Mouse (Mus musculus): ENCODE measurements around the gene Naa50. TPM values are rescaled to one million over a fixed set of nuclear protein-coding genes. Genes with fewer than 3 reads are reported as not detected.

Naa50 gene
- 66.0 and 77.7 TPM in 2 replicates for total RNA-seq (2015)
- 49.4 and 59.2 TPM in 2 replicates for total RNA-seq (2017)

DNA sequence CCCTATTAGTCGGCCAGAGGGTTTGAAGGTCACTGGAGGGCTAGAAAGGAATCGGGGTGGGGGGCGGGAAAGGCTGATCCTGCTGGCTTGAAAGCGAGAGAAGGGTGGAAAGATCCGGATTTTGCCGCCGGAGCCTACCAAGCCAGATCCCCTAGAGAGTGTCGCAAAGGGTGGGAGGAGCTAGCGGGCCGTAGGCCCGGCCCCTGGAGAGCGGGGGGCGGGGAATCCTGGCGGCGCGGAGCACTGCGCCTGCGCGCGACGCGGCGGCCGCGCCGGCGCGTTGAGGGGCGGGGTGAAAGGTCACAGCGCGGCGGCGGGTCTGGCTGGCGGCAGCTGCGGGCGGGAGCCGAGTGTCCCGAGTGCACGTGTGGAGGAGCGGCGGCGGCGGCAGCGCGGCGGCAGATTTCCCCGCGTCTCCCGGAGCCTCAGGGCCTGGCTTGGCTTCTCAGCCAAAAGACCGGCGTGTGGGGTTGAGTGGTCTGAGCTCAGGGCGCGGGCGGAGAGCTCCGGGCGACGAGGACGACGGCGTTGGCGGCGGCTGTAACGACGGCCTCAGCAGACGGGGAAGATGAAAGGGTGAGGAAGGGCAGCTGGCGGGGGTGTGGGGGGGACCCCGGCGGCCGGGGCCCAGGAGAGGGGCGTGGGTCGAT lies at the start of gene Naa50, which contains the start of gene Atp6v1a:
Gene Naa50, plus strand, starts transcription at position 295 of the 650 bp plus-strand sequence.
Gene Atp6v1a, minus strand, starts transcription at position 170 of the 650 bp plus-strand sequence.
- ATAC-seq (ENCODE audit: poor library complexity, severe bottlenecking), result peak; percentile 54

DNA sequence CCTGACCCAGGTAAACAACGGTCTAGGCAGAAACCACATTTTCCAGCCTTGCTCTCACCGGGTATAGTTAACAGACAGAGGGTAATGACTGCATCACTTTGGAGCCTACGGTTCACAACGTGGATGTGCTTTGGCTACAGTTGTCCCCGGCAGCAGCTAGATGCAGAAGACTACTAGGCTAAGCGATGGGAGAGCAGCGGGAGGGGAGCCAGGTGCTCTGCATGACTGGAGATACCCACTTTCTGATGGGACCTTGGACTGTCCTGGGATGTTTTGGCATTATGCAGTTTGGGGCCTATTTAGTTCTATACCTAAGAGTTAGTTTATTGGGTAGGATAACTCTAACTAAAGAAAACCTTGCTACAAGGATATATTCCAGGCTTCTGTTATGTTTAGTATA lies 40.3 kb upstream of the Naa50 start:
- no peak for ATAC-seq (ENCODE audit: poor library complexity, severe bottlenecking)

DNA sequence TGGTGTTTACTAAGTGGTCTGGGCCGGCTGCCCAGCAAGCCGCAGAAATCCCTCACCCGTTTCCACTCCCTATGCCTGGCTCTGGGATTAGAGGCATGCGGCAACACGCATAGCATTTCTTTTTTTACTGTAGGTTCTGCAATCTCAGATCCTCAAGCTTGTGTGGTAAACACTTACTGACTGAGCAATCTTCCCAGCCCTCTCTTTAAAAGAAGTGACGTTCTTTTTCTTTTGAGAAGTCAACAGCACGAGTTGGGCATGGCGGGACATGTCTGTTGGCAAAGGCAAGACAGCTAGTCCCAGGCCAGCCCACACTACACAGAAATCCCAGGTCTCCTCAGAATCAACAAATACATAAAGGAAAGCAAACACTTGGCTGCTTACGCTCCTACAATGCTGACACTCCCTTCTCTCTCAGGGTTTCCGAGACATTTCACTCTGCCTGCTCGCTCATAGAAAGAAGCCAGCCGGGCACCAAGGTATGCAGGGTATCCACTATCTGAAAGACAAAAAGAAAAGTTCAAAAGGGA lies 38.4 kb upstream of the Naa50 start:
- ATAC-seq (ENCODE audit: poor library complexity, severe bottlenecking), result no peak

DNA sequence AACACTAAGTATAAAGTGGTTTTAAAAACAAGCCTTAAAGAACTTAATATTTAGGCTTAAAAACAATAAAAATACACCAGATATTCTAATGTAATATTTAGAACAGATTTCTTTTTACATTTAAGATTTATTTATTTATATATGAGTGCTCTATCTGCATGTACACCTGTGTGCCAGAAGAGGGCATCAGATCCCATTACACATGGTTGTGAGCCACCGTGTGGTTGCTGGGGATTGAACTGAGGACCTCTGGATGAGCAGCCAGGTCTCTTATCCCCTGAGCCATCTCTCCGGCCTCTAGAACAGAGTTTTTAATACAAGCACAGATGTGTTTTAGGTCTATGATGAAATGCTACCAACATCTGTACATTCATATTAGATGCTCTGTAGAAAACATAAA lies 36.7 kb upstream of the Naa50 start:
- ATAC-seq (ENCODE audit: poor library complexity, severe bottlenecking), result no peak

DNA sequence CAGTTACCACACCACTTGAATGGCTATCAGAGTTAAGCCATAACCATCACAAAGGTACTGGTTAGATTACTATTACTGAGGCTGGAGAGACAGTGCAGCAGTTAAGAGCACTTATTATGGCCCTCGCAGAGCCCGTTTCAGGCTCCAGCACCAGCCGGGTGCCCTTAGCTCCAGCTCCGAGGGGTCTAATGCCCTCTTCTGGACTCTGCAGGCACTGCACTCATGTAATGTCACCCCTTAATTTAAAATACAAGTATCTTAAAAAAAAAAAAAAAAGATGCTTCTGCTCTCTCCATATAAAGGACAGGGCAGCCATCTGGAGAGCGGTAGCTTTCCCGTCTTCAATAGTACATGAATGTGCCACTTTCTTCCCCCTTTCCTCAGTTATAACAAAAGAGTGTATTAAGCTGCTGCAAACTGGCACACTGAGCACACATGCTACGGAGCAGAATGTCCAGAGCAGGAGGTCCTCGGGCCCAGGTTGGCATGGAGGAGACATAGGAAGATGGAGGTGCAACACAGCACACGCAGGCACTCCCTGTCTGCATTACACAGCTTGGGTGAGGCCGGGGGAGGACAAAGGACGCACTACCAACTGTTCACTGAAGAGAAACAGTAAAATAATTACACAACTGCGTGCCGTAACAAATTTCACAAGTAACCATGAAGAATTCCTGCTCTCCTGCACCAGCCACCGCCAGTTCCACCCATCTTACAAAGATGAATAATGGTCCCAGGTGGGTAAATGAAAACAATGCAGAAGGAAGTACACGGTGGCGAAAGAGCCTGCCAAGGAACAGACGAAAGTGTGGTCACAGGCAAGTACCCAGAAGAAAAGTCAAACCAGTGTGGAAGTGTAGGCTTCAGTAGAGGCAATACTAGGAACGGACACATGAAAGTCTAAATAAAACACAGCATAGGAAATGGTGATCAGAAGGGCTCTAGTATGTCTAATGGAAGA lies 35.5 kb upstream of the Naa50 start:
- ATAC-seq (ENCODE audit: poor library complexity, severe bottlenecking), result peak; percentile 68

DNA sequence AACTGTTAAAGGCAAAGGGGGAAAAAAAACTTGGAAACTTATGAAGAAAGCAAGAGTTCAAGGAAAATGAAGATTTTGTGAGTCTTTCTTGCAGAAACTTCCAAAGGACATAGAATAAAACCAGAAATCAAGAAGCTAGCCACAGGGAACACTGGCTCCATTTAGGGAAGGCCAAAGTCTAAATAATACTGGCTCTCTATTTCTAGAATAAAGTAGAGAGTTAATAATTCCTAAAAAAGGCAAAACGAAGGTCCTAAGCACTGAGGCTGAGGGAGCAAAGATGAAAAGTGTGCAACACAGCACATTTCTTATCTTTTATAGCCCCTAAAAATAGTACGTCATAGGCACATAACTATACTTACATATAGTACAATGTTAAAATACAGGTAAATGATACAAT lies 34.4 kb upstream of the Naa50 start:
- ATAC-seq (ENCODE audit: poor library complexity, severe bottlenecking), result no peak

DNA sequence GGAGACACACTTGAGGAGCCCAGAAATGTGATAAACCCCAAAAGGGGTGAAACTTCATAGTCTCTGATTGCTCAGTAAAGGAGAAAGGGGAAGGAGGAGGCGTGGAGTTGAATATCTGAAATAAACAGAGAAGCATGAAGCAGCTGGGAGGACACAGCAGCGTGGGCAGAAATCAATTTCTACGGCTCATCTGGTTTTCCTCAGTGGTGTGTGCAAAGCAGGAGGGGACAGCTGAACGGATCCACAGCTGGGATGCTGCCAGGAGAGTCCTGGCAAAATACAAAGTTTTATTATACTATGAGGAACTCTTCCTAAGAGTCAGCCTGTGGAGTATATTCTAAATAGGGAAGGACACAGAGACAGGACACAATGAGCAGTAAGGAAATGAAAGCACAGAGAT lies 30.6 kb upstream of the Naa50 start:
- ATAC-seq (ENCODE audit: poor library complexity, severe bottlenecking), result no peak

DNA sequence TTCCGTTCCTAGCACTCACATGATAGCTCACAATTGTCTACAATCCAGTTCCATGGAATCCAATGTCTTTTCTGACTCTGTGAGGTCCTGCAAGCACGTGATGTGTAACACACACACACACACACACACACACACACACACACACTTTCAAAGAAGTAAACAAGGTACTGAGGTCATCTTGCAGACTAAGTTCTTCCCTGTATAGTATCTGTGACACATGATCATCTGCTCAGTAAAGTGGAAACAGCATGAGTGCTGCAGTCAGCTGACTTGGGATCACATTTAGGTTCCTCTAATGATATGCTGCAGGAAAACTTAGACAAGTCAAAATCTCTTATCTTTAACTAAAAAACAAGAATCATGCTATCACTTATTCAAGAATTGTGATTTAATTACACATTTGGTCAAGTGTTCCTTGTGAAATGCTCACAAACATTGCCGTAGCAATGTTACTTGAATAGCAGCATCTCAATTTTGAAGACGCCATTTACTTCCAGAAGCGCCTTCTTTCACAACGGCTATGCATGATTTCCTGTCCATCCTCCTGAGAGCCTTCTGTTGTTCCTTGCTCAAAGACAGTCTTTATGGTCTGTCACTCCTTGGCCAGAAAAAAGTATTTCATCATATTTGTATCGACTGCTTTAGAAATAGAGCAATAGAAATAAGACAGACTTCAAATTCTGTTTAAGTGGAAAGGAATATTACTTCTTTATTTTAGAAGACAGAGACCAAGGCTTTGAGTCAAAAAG lies 19.7 kb upstream of the Naa50 start:
- ATAC-seq (ENCODE audit: poor library complexity, severe bottlenecking), result no peak

DNA sequence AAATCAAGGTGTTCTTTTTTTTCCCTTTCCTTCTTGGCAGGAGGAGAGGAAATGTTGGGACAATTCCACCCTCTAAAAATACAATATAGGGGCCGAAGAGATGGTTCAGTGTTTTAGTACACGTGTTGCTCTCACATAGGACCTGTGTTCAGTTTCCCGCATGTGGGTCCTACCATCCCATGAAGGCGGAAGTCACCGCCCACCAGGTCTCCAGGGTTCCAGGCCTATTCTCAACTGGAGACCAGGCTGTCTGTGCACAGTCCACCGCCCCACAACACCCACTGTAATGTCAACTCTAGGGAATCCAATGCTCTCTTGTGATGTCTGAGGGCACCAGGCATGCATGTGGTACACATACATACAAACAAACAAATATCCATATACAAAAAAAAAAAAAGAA lies 17.5 kb upstream of the Naa50 start:
- ATAC-seq (ENCODE audit: poor library complexity, severe bottlenecking), result no peak

DNA sequence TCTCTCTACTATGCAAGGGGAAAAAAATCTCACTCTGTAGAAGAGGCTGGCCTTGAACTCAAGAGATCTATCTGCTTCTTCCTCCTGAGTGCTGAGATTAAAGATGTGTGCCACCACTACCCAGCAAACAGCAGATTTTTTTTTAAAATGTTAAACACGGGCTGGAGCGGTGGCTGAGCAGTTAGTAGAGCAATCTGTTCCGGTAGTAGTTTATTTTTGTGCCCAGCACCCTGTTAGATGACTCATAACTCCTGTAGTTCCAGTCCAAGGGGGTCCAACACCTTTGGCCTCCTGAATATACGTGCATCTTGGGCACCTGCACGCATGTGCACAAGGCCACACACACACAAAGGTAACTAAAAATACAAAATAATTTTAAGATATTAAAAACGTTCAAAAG lies 17.1 kb upstream of the Naa50 start:
- no peak for ATAC-seq (ENCODE audit: poor library complexity, severe bottlenecking)

DNA sequence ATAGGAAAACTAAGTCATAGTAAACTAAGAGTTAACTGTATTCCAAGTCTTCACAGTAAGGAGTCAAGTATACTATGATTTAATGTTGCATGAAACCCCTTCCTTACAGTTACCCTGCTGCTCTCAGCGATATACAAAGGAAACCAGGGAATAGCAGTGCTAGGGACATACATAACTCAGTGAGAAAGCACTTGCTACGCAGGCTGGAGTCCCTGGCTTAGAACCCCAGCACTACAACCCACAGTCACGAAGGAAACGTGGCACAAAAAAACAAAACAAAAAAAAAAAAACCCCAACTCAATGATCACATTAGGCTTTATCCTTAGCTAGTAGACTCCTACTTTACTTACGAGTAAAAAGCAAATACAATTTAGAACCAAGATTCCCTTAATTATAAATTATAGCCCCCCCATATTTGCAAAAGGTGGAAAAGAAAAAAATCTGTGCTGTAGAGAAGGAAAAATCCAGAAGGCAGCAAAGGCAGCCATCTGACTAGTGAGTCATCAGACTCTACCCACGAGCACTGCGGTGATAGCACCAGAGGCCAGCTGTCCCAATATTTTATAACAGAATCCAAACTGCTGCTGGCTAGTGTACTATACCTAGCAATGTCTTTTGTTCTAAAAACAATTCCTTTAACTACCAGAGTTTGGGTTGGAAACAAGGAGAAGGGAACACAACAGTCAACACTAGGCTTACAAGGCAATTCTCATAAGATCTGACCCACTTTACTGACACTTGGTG lies 16.5 kb upstream of the Naa50 start:
- ATAC-seq (ENCODE audit: poor library complexity, severe bottlenecking), result no peak

DNA sequence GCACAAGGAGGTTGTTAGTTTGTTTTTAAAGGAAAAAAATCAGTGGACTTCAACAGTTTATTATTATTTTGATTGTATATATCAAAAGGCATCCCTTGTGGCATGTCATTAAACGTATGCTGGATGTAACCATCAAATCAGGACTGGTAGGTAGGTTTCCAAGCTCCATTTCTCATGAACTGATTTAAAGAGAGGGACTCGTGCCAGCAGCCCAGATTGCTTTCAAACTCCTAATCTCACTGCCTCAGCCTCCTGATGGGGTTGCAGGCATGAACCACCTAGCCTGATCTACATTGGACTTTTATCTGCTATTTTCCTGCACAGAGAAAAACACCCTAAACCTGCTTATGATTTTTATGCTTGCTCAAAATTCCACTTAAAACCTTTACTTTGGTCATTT lies 15.8 kb upstream of the Naa50 start:
- ATAC-seq (ENCODE audit: poor library complexity, severe bottlenecking), result no peak

DNA sequence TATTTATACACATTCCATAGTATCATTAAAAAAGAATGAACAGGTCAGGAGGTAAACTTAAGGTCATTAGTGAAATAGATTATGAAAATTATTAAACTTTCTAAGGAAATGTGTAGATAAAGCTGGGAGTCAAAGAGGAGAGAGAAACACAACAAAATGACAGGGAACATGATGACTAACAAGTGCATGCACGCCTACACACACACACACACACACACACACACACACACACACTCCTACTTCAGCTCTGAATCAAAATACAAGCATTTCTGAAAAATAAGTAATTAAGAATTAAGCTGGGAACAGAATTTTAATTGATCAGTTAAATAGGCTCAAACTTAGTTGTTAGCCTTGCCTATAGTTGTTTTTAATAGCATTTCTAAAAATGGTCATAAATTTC lies 14.9 kb upstream of the Naa50 start:
- ATAC-seq (ENCODE audit: poor library complexity, severe bottlenecking), result no peak

DNA sequence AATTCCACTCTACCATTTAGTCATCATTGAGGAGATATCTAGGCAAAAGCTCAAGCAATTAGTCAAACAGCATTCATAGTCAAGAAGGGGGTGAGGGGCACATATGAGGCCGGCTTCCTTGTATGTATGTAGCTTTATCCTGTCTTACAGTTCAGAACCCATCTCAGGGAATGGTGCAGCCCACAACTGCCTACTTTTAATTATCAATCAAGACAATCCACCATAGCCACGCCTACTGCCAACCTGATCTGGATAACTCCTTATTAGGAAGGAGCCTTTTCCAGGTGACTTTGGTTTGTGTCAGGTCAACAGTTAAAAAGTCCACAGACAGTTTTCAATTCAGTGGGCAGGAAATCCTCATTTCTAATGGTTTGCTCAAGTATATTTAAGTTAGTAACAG lies 14.2 kb upstream of the Naa50 start:
- no peak for ATAC-seq (ENCODE audit: poor library complexity, severe bottlenecking)

DNA sequence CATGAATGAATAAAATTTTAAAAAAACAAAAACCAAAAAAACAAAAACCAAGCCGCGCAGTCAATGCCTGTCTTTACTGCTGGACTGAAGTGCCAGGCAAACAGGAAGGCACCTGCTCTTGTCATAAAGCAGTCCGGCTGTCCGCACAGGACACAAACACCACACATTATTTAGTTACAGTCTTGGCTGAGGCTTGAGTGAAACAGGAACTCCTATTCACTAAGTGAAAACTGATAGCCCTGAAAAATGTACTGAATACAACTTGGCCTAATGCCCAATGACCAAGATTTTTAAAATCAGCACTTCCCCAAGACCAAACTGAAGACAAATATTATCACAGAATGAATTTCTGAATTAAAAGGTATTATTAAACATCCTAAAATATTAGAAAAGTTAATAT lies 13.2 kb upstream of the Naa50 start:
- ATAC-seq (ENCODE audit: poor library complexity, severe bottlenecking), result no peak

DNA sequence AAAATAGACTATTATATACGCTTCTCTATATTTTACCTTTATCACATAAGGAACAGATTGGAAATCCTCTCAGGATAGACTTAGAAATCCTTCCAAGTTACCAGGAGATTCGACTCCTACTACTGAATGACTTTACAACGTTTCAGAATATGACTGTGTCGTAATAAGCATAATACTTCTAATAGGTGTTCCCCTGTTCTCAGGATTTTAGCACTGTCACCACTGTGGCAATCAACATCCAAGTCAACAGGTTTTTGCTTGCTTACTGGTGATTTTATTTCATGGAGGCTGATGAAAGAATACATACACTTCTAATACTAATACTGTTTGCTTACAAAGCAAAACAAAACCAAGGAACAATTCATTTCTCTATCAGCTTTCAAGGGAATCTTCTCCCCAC lies 7.3 kb upstream of the Naa50 start:
- no peak for ATAC-seq (ENCODE audit: poor library complexity, severe bottlenecking)

DNA sequence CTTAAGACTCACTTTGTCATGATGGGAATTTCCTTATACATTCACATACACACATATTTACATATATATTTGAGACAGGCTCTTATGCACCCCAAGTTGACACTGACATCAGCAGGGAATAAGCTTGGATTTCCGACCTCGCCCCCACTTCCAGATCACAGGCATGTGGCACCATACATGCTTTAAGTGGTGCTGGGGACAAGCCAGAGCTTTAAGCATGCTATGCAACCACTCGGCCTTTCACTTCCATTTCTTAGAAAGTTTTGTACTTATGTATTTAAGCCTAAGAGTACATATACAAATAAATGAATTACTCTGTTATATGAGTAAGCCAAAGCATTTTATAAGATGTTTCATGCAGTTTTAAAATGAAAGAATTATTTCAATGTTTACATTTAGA lies 6.4 kb upstream of the Naa50 start:
- no peak for ATAC-seq (ENCODE audit: poor library complexity, severe bottlenecking)

DNA sequence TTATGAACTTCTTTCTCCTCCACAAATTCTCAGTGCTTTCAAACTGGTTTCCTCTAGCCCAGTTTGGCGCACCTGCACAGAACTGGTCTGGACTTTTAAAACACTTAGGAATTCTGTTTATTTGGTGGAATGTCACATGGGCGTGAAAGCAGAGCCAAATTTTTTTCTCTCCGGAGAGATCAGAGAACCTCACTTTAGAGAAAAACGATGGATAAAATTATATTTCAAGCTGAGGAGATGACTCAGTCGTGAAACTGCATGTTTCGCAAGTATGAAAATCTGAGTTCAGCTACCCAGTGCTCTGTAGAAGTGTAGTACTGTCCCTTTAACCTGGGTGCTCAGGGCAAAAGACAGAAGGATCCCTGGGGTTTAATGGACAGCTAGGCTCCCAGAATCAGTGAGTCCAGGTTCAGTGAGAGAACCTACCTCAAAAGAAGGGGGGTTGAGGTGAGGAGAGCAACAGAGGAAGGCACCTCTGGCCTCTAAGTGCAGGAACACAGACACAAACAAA lies 3.1 kb upstream of the Naa50 start:
- ATAC-seq (ENCODE audit: poor library complexity, severe bottlenecking), result no peak

DNA sequence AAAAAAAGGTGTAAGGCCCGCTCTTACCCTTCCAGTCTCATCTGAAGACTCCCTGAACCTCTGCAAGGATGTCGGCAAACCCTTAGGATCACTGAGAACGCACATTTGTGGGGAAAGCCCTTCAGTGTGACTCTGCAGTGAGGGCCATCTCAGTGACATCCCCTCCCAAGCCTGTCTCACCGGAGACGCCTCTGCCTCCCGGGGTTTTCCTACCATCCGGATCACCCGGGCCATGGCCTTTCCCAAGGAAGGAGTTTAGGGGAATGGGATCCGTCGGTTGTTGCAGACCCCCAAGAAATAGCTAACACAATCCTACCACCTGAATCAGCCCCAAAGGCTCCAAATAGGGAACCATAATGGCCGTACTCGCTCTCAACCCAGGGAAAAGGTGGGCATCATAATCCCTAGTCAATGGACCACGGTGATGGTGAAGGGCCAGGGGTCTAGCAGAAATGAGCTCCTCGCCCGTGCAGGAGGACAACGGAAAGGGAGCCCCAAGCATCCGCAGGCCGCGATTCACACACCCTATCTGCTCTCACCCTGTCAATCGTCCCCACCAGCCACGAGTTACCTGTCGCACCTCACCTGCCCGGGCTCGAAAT lies 1.2 kb upstream of the Naa50 start:
- peak; percentile 7 for ATAC-seq (ENCODE audit: poor library complexity, severe bottlenecking)

All from megakaryocyte, adult 5-6 weeks (primary cell).